Mouse (Mus musculus): Measurements from ENCODE around the gene Hrc. TPM values are rescaled to one million over a fixed set of nuclear protein-coding genes. Genes with fewer than 3 reads are reported as not detected.
"Not testable (repeated sequence)": the region's sequence is repeated elsewhere in the genome, so short reads cannot be mapped to it uniquely, and the experiment has no call there.

The Hrc gene
- total and polyA plus RNA-seq, 3 experiments = 0.16 TPM; not detected in 2

- no peak for DNase-seq (ENCODE audit: low spot score)
- Histone ChIP-seq H3K4me1 (ENCODE audit: insufficient read depth, low read depth, low read length) (peaks cover 10% of the 10 kb centered on the region), H3K27me3 (ENCODE audit: insufficient read depth, low read length) (peaks cover 43% of the 10 kb centered on the region), H3K4me3 (ENCODE audit: low read depth, low read length) (no peak overlapping the region), H3K9me3 (replicated peaks) (no peaks in the 10 kb centered on the region), H3K36me3 (replicated peaks) (no peaks in the 10 kb centered on the region)
- ATAC-seq (ENCODE audit: extremely low read depth, insufficient number of reproducible peaks, low FRiP score, poor library complexity, severe bottlenecking) = no peak
- no peak for TF ChIP-seq POLR2AphosphoS5 (IDR thresholded peaks at IDR 0.05; ENCODE audit: insufficient replicate concordance, low read depth, low read length)
- no peak for TF ChIP-seq GATA1 (IDR thresholded peaks at IDR 0.05; ENCODE audit: borderline replicate concordance, low read length)
- no peak for TF ChIP-seq GATA2 (IDR thresholded peaks at IDR 0.05; ENCODE audit: borderline replicate concordance, low read depth, low read length)
- TF ChIP-seq TAL1 (conservative IDR thresholded peaks at IDR 0.05; ENCODE audit: low read depth, low read length) = no peak
- TF ChIP-seq CTCF (IDR thresholded peaks at IDR 0.05; ENCODE audit: low read depth, low read length) = no peak
These were observed 21.0 kb downstream of the Hrc start for GRCm38 (mm10) chr7:45356087-45356486.

GRCm38 (mm10) chr7:45359081-45359480 is 24.0 kb downstream of the Hrc start:
- H3K4me1 ChIP-seq (ENCODE audit: insufficient read depth, low read depth, low read length) = peaks cover 12% of the 10 kb centered on the region
- DNase-seq (ENCODE audit: low spot score); H3K4me3 ChIP-seq (ENCODE audit: low read depth, low read length); H3K9me3 ChIP-seq (replicated peaks); H3K36me3 ChIP-seq (replicated peaks); ATAC-seq (ENCODE audit: extremely low read depth, insufficient number of reproducible peaks, low FRiP score, poor library complexity, severe bottlenecking): not testable (repeated sequence)
- H3K27me3 ChIP-seq (ENCODE audit: insufficient read depth, low read length) = peaks cover 51% of the 10 kb centered on the region

- no peak for ATAC-seq (ENCODE audit: extremely low read depth, insufficient number of reproducible peaks, low FRiP score, poor library complexity, severe bottlenecking)
- Histone ChIP-seq H3K27me3 (ENCODE audit: insufficient read depth, low read length) (peaks cover 58% of the 10 kb centered on the region), H3K9me3 (replicated peaks) (peaks cover 3% of the 10 kb centered on the region; the same call in 1 of the 2 replicates), H3K4me1 (ENCODE audit: insufficient read depth, low read depth, low read length) (peaks cover 12% of the 10 kb centered on the region), H3K4me3 (ENCODE audit: low read depth, low read length) (no peak overlapping the region), H3K36me3 (replicated peaks) (no peaks in the 10 kb centered on the region)
- TF ChIP-seq GATA1 (IDR thresholded peaks at IDR 0.05; ENCODE audit: borderline replicate concordance, low read length) (no peak), TAL1 (conservative IDR thresholded peaks at IDR 0.05; ENCODE audit: low read depth, low read length) (no peak), POLR2AphosphoS5 (IDR thresholded peaks at IDR 0.05; ENCODE audit: insufficient replicate concordance, low read depth, low read length) (no peak), CTCF (IDR thresholded peaks at IDR 0.05; ENCODE audit: low read depth, low read length) (no peak), GATA2 (IDR thresholded peaks at IDR 0.05; ENCODE audit: borderline replicate concordance, low read depth, low read length) (no peak)
- DNase-seq (ENCODE audit: low spot score) = no peak
These were observed 25.5 kb downstream of the Hrc start for GRCm38 (mm10) chr7:45360404-45361125.

- TF ChIP-seq CTCF (IDR thresholded peaks at IDR 0.05; ENCODE audit: low read depth, low read length) (no peak), POLR2AphosphoS5 (IDR thresholded peaks at IDR 0.05; ENCODE audit: insufficient replicate concordance, low read depth, low read length) (no peak), TAL1 (conservative IDR thresholded peaks at IDR 0.05; ENCODE audit: low read depth, low read length) (no peak), GATA1 (IDR thresholded peaks at IDR 0.05; ENCODE audit: borderline replicate concordance, low read length) (no peak), GATA2 (IDR thresholded peaks at IDR 0.05; ENCODE audit: borderline replicate concordance, low read depth, low read length) (no peak)
- ATAC-seq (ENCODE audit: extremely low read depth, insufficient number of reproducible peaks, low FRiP score, poor library complexity, severe bottlenecking) (no peak), DNase-seq (ENCODE audit: low spot score) (no peak)
- H3K27me3 ChIP-seq (ENCODE audit: insufficient read depth, low read length) = peaks cover 61% of the 10 kb centered on the region
- H3K36me3 ChIP-seq (replicated peaks) = no peaks in the 10 kb centered on the region
- H3K4me1 ChIP-seq (ENCODE audit: insufficient read depth, low read depth, low read length) = peaks cover 18% of the 10 kb centered on the region
- H3K4me3 ChIP-seq (ENCODE audit: low read depth, low read length) = no peak overlapping the region
- H3K9me3 ChIP-seq (replicated peaks) = peaks cover 3% of the 10 kb centered on the region; the same call in 1 of the 2 replicates
These were observed 26.2 kb downstream of the Hrc start for GRCm38 (mm10) chr7:45361243-45361804.

- no peak overlapping the region for H3K4me3 ChIP-seq (ENCODE audit: low read depth, low read length)
- H3K36me3 ChIP-seq (replicated peaks) = no peaks in the 10 kb centered on the region
- H3K9me3 ChIP-seq (replicated peaks) = peaks cover 3% of the 10 kb centered on the region; the same call in 1 of the 2 replicates
- TF ChIP-seq GATA1 (IDR thresholded peaks at IDR 0.05; ENCODE audit: borderline replicate concordance, low read length) = no peak
- TF ChIP-seq GATA2 (IDR thresholded peaks at IDR 0.05; ENCODE audit: borderline replicate concordance, low read depth, low read length) = no peak
- no peak for TF ChIP-seq CTCF (IDR thresholded peaks at IDR 0.05; ENCODE audit: low read depth, low read length)
- no peak for TF ChIP-seq POLR2AphosphoS5 (IDR thresholded peaks at IDR 0.05; ENCODE audit: insufficient replicate concordance, low read depth, low read length)
- TF ChIP-seq TAL1 (conservative IDR thresholded peaks at IDR 0.05; ENCODE audit: low read depth, low read length) = no peak
- peaks cover 60% of the 10 kb centered on the region for H3K27me3 ChIP-seq (ENCODE audit: insufficient read depth, low read length)
- DNase-seq (ENCODE audit: low spot score) (no peak), ATAC-seq (ENCODE audit: extremely low read depth, insufficient number of reproducible peaks, low FRiP score, poor library complexity, severe bottlenecking) (no peak)
- H3K4me1 ChIP-seq (ENCODE audit: insufficient read depth, low read depth, low read length) = peaks cover 28% of the 10 kb centered on the region
These were observed 27.7 kb downstream of the Hrc start for GRCm38 (mm10) chr7:45362801-45363200.

GRCm38 (mm10) chr7:45363983-45364382 is 28.9 kb downstream of the Hrc start:
- ATAC-seq (ENCODE audit: extremely low read depth, insufficient number of reproducible peaks, low FRiP score, poor library complexity, severe bottlenecking) (no peak), DNase-seq (ENCODE audit: low spot score) (no peak)
- Histone ChIP-seq H3K4me1 (ENCODE audit: insufficient read depth, low read depth, low read length) (peaks cover 39% of the 10 kb centered on the region), H3K4me3 (ENCODE audit: low read depth, low read length) (no peak overlapping the region), H3K36me3 (replicated peaks) (peaks cover 10% of the 10 kb centered on the region), H3K27me3 (ENCODE audit: insufficient read depth, low read length) (peaks cover 59% of the 10 kb centered on the region), H3K9me3 (replicated peaks) (peaks cover 3% of the 10 kb centered on the region; the same call in 1 of the 2 replicates)
- no peak for TF ChIP-seq GATA2 (IDR thresholded peaks at IDR 0.05; ENCODE audit: borderline replicate concordance, low read depth, low read length)
- no peak for TF ChIP-seq POLR2AphosphoS5 (IDR thresholded peaks at IDR 0.05; ENCODE audit: insufficient replicate concordance, low read depth, low read length)
- no peak for TF ChIP-seq TAL1 (conservative IDR thresholded peaks at IDR 0.05; ENCODE audit: low read depth, low read length)
- no peak for TF ChIP-seq CTCF (IDR thresholded peaks at IDR 0.05; ENCODE audit: low read depth, low read length)
- no peak for TF ChIP-seq GATA1 (IDR thresholded peaks at IDR 0.05; ENCODE audit: borderline replicate concordance, low read length)
